Mouse (Mus musculus) ovary, postnatal 14 days (tissue): Measurements from ENCODE around the gene Ppard.
"Not testable (repeated sequence)": the region's sequence is repeated elsewhere in the genome, so short reads cannot be mapped to it uniquely, and the experiment has no call there.

ENCODE experiments used
- DNase-seq: peaks from one replicate; pipeline ENCODE4 v3.0.0; 2022; ENCODE audit warnings: low spot score

The Ppard gene

DNA sequence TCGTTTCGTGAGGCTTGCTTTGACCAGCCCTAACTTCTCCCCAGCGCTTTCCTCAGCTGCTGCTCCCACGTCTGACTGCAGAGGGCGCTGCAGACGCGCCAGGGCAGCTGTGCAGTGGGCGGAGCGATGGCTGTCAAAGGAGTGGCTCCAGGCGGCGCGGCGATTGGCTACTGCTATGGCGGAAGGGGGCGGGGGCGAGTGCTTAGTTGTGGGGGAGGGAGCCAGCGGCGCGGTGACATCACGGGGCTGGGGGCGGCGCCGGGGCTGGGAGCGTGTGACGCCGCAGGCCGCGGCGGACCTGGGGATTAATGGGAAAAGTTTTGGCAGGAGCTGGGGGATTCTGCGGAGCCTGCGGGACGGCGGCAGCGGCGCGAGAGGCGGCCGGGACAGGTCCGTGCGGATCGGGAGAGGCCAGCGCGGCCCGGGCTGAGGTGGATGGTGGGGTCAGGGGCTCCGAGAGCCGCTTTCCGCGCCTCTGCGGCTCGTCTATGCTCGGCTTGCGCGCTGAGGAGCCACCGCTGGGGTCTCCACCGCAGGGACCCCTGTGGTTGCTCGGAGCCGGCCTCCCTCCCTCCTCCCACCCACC lies at the start of gene Ppard:
TSS of gene Ppard (plus strand) at position 226 of the 586 bp plus-strand sequence.
- DNase-seq: peak; percentile 99

DNA sequence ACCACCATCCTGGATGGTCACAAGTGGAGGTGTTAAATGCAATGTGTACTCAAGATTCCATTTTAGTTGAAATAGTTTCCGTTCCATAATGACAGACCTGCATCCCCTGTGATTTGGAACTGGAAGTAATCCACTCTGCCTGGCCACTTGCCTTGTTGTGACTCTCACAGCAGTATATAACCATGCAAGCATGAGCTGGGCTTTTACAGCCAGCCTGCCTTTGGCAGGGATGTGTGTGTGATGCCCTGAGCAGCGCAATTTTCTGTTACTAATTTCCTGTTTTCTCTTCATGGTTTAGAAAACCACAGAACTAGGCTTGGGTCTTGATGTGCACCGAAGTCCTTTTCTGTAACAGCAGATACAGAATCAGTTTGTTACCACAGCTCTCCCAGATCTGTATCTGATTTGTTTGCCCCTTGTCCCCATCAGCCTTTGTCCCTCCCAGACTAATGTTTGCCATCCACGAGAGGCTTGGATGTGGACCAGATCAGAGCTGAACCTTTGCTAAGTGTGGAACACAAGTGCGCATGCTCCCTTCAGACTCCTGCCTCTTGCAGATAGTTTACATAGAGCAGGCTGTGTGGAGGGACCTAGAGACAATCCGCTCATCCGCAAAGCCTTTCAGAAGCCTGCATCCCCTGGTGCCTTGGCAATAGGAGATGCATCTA lies 47.4 kb upstream of the Ppard start:
- no peak for DNase-seq

DNA sequence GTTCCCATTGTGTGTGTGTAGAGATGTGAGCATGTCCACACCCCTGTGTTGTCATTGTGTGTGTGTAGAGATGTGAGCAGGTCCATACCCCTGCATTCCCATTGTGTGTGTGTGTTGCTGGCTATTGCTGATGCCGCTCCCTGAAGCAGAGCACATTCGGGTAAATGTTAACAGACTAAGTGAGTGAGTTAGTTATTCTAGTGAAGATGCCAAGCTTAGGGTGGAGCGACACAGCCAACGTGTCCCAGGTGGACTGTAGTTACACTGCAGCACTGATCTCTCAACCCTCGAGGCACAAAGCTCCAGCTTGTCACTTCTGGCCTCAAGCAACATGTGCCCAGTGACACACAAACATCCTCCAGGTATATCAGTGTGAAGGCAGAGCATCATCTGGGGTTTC lies 44.2 kb upstream of the Ppard start:
- no peak for DNase-seq

DNA sequence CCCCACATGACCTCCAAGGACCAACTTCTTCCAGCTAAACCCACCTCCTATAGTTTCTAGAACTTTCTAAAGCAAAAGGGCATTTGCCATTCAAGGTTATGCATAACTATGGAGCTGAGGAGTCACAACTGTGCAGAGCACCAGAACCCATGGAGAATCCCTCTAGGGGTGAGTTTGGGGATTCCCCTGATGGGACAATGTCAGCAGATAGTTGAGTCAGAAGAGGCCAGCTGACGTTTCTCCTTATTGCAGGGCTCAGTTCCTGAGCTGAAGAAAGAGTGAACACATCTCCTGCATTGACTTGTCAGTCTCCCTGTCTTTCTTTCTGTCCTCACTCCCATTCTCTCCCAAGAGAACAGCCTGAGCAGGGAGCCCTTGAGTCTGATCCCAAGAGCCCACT lies 39.7 kb upstream of the Ppard start:
- DNase-seq: no peak

DNA sequence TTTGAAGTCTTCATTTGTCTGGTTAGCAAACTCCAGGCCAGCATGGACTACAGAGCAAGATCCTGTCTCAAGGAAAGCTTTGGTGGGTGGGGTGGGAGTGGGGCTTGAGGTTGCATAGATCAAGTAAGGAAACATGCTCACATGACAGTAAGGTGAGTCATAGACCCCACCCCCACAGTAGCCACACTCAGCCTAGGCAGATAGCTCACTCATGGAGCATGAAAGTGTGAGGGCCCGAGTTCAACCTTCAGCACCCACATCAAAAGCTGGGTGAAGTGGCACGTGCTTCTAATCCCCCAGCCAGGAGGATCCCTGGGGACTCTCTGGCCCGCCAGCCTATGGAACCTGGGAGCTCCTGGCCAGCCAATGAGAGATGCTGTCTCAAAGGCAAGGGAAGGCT lies 38.9 kb upstream of the Ppard start:
- no peak for DNase-seq

DNA sequence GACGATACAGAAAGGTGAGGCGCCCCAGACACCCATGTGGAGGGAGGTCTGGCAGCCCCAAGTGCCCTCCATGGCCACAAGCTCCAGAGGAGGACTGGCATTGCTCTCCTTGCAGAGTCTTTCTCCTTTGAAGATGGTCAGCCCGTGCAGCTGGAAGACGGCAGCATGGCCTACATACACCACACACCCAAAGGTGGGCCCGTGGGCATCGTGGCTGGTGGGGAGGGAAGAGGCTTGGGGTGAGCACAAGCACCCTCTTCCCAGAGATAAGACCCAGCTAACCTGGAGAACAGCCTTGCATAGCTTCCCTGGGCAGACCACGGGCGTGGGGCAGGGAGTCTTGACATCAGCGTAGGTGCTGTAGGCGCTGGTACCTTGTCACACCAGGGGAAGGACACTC lies 37.5 kb upstream of the Ppard start:
- DNase-seq: no peak

DNA sequence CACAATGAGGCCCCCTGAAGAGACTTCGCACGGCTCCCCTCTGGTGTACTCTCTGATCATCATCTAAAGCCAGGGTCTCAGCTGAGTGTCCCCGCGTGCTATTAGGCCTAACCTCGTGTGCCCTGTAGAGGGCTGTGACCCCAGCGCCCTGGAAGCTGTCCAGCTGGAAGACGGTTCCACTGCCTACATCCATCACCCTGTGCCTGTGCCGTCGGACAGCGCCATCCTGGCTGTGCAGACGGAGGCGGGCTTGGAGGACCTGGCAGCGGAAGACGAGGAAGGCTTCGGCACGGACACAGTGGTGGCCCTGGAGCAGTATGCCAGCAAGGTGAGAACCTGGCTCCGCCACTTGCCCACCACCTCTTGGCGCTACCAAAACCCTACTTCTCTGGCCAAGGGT lies 34.9 kb upstream of the Ppard start:
- DNase-seq: no peak

DNA sequence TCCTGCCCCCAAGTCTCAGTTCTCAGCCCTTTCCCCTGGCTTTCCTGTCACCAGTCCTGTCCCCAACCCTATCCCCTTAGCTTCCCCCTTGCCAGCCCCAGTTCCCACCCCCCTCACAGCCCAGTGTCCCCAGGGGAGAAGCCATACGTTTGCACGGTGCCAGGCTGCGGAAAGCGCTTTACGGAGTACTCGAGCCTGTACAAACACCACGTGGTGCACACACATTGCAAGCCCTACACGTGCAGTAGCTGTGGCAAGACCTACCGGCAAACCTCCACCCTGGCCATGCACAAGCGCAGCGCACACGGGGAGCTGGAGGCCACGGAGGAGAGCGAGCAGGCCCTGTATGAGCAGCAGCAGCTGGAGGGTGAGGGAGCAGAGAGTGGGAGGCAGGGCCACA lies 30.5 kb upstream of the Ppard start:
- no peak for DNase-seq

DNA sequence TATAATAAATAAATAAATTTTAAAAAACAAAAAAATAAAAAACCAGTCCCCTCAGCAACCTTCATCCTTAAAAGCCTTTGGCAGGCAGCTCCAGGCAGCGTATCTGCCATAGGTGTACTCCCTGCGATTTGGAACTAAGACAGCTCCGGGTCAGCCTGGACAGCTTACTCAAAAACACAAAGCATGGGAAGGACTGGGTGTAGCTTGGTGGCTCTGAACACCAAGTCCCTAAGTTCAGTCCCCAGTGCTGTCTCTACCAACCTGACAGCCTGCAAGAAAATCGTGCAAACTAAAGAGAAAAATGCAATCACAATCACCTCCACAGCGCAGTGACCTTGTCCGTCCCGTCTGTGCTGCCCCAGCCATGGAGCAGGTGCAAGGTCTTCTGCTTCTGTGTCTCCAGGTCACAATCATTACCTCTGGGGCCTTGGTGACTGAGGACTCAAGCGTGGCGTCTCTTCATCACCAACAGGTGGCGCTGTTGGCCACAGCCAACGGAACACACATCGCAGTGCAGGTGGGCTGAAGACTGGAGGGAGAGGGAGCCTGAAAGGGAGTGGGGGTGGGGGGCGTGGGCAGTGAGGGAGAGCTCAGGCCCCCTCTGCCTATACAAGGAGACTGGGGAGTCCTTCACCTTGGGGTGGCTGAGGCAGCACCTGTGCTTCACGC lies 28.3 kb upstream of the Ppard start:
- DNase-seq: peak; percentile 30

DNA sequence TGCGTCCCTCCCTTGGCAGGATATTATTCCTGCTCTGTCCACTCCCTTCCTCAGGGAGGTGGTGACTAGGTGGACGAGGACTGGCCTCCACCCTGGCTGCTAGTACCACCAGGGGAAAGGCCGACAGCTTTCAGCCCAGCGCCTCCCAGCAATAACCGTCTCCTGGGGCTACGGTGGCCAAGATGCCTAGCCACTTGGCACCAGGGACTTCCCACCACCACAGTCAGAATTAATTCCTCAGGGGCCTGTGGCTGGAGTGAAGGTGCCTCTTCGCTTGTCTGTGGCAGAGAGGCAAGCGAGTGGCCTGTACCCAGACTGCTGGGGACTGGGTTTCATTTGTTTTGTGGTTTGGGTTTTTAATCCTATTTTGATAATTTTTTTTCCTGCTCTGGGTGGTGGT lies 27.1 kb upstream of the Ppard start:
- DNase-seq: no peak

DNA sequence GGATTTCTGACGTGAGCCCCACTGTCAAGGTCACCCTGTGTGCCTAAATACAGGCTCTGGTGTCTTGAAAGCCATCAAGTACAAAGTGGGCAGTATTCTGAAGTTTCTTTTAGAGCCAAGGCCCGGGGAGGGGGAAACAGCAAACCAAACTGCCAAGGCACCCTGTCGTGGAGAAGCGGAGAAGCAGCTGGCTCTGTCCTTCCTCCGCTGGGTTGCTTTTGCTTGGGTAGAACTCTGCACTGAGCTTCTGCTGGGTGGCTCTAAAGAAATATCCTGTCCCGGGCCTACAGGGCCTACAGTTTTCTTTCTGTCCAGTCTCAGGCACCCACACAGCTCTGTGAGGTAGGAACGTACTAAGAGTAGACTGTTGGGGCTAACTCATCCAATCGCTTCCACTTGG lies 25.4 kb upstream of the Ppard start:
- no peak for DNase-seq

DNA sequence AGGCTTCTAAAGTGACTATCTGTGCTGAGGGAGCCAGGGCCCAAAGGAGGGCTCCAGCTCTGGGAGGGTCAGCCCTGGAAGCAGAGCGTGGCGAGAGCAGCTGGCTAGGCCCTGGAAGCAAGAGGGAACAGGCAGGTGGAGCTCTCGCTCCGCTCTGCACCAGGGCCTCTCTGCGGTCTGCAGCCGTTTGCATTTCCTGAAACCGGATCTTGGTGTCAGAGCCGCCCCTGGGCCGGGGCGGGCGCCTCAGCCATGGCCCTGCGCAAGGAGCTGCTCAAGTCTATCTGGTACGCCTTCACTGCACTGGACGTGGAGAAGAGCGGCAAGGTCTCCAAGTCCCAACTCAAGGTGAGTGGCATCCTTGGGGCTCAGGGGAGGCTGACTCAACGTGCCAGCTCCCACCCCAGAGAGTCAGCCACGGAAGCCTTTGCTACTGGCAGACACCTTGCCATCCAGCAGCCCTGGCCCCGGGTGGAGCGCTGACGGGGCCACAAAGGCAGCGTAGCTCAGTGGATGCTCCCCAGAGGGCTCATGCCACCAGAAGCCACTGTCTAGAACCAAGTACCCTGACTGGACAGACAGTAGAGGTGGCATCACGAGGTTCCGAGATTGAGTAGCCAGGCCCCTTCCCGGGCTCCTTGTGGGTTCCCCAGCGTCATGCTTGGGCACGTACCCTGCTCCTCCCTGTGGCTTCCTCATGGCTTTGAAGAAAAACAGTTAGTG lies 24.7 kb upstream of the Ppard start, which contains the start of gene Def6:
TSS of gene Def6 (plus strand) at position 188 of the 723 bp plus-strand sequence.
- peak; percentile 62 for DNase-seq

DNA sequence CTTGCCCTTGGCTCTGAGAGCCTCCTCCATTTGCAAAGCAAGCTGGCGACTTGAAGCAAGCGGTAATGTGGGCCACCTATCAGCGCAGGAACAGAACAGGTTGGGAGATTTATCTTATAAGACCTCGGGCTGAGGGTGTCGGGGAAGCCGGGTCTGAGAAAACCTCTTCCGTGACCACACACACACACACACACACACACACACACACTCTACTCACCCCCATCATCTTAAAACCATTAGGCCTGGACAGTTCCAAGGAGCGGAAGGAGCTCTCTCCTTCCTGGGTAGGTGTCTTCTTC lies 24.2 kb upstream of the Ppard start:
- no peak for DNase-seq

DNA sequence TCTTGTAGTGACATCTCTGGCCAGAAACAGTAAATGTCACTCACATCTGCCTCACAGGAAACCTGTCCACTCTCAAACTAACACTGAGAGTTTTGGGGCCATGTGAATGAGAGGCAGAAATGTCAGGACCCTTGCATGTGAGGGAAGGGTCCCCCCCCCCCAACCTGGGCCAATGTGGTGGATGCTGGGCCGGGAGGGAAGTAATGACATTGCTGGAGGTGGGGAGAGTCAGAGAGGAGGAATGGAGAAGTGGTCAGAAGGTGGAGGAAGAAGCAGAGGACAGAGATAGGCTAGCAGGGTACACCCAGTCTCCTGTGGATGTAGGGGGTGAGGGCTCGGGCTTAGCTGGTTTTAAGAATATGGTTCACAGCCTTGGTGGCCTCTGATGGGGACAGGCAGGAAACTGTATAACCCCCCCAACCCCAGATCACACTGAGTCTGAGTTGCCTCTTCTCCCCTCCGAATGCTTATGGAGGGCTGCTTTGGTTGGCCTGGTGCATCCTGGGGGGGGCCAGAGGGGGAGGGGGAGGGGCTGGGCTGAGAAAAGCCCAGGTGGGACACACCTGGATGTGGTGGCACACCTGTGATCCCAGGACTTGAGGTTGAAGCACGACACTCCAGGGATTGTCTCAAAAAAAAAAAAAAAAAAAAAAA lies 22.9 kb upstream of the Ppard start:
- DNase-seq: no peak

DNA sequence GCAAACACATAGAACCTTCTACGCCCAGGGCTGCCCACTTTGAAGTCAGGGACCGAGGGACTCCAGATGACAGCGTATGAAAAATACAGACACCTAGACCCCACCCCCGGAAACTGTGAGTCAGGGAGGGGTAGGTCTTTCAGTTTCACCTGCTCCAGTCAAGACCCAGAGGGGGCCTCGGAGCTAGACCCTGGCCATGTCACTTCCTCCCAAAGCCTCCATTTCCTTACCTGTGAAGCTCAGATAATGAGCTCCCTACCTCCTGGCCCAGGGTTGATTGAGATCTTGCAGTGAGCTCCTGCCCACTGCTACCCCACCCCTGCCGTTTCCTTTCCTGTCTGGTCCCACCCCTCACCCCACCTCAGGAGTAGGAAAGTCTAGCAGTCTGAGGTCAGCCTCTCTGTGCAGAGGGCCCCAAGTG lies 20.6 kb upstream of the Ppard start:
- DNase-seq: no peak

DNA sequence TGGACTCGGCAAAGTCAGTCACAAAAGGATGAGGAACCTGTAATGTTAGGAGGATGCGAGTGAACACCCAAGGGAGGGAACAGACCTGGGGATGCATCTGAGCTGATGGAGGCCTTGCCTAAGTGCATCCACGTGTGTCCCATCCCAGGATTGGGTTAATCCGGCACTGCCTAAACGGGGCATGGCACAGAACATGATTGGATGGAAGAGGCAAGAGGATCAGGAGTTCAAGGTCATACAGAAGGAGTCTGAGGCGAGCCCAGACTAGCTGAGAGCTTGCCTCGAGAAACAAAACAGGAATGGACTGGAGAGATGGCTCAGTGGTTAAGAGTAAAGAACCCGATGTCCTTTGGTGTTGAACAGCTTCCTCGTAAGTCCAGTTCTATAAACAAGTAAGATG lies 20.1 kb upstream of the Ppard start:
- no peak for DNase-seq

DNA sequence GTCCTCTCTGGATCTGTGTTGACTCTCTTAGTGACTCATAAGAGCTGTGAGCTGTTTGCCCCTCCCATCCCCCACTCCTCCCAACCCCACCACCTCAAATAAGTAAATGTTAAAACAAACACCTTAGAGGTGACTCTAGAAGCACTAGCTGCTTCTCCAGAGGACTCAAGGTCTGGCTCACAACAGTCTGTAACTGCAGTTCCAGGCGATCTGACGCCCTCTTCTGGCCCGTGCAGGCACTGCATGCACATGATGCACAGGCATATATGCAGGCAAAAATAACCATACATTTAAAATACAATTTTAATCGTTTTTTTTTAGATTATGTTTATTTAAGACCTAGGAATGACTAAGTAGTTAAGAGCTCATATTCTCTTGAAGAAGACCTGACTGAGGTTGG lies 19.3 kb upstream of the Ppard start:
- no peak for DNase-seq

DNA sequence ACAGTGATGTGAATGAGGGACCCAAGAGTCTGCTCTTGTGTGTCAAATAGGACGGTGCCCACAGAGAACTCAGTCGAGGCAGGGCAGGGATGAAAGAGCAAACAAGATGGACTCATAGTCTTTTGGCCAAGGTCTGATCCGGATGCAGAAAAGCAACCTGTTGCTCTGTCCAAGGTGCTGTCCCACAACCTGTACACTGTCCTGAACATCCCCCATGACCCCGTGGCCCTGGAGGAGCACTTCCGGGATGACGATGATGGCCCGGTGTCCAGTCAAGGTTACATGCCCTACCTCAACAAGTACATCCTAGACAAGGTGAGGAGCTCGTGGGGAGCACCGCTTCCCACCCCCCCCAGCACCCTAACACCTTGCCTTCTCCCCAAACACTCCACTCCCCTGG lies 15.7 kb upstream of the Ppard start:
- no peak for DNase-seq

DNA sequence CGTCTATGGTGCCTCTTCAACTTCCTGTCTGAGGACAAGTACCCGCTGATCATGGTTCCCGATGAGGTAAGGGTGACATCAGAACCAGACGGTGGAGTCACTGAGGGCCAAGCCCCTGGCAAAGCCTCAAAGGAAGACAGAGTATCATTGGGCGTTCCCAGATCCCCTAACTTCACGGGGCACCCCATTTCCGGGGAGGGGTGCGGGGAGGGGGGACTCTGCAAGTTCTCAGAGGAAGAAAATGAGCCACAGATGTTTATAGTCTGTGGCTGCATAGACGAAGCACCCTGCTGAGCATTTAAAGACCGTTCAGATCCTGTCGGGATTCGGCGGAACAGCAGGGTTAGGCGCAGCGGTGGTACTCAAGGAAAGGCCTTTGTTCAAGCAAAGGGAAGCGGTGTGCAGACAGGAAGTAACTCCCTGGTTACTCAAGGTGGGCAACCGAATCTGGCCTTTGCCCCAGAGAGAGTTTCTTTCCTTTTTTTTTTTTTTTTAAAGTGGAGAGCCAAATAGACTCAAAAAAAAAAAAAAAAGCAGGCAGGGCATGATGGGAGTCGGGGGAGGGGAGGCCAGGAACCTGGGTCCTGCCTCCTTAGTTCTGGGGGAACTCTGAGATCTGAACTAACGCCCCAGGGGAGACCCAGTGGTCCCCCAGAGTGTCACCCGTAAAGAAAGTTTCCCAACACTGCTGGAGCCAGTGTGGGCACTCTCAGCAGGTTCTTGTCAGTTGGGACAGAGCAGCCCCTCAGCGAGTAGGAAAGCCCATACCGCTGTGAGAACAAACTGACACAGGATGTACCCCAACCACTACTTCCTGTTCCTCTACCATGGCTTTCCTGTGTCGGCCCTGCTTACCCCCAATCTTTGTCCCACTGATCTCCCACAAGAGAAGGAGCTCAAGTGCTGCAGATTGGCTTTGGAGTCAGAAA lies 14.5 kb upstream of the Ppard start:
- DNase-seq: no peak

DNA sequence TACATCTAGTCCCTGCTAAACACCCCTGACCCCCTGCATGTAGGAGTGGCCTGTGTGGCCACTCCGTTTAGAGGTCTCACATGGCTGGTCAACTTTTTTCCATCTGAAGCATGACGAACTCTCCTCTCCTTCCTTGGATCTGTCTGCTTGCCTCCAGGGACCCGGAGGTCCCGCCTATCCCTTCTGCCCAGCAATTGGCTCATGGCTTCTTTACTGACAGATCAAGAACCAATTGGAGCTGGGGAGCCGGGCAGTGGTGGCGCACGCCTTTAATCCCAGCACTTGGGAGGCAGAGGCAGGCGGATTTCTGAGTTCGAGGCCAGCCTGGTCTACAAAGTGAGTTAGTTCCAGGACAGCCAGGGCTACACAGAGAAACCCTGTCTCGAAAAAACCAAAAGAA lies 10.0 kb upstream of the Ppard start:
- not testable (repeated sequence) for DNase-seq

DNA sequence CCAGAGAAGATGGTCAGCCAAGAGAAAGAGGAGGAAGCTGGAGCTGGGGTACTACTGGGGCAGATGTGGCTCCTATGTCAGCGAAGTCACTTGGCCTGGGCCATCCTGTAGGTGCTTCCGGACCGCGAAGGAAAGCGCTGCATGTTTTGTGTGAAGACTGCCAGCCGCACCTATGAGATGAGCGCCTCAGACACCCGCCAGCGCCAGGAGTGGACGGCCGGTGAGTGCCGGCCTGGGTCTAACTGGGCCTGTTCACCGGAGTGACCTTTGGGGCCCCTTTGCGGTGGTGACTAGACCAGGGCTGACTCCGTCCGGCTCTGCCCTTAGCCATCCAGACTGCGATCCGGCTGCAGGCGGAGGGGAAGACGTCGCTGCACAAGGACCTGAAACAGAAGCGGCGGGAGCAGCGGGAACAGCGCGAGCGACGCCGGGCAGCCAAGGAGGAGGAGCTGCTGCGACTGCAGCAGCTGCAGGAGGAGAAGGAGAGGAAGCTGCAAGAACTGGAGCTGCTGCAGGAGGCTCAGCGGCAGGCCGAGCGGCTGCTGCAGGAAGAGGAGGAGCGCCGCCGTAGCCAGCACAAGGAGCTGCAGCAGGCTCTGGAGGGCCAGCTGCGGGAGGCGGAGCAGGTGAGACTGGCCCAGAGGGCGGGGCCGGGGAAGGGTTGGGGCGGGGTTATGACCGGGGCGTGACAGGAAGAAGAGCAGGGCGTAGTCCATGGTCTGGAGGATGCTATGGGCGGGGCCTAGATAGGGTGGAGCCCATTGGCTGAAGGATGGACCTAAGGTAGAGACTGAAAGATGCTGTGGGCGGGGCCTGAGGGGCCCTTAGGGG lies 8.7 kb upstream of the Ppard start:
- peak; percentile 83 for DNase-seq
